Mouse (Mus musculus) intestine, embryonic 15.5 days (tissue): ENCODE results near the gene Aldh16a1. TPM values are rescaled to one million over a fixed set of nuclear protein-coding genes. Genes with fewer than 3 reads are reported as not detected.

Source experiments
- ATAC-seq: fragments of 200-750 bp; cut with Nextera tagmentation; 2 replicates; pipeline ENCODE4 v1.8.0; 2017; ENCODE audit warnings: moderate TSS enrichment, moderate library complexity
- H3K27ac ChIP-seq: fragments of 300-500 bp; sonication (generic); 2 replicates; pipeline ENCODE4 v1.5.1; 2015; ENCODE audit warnings: mild to moderate bottlenecking, inconsistent platforms
- H3K27me3 ChIP-seq: fragments of 300-500 bp; sonication (generic); replicated peaks from 2 replicates; pipeline ENCODE4 v1.6.1; 2015; ENCODE audit warnings: inconsistent platforms
- H3K36me3 ChIP-seq: fragments of 300-500 bp; sonication (generic); 2 replicates; pipeline ENCODE4 v1.6.1; 2015; ENCODE audit warnings: inconsistent platforms
- H3K4me1 ChIP-seq: fragments of 300-500 bp; sonication (generic); replicated peaks from 2 replicates; pipeline ENCODE4 v1.6.1; 2015; ENCODE audit warnings: inconsistent platforms
- H3K4me2 ChIP-seq: fragments of 300-500 bp; sonication (generic); replicated peaks from 2 replicates; pipeline ENCODE4 v1.6.1; 2015; ENCODE audit warnings: mild to moderate bottlenecking, inconsistent platforms
- H3K4me3 ChIP-seq: fragments of 300-500 bp; sonication (generic); replicated peaks from 2 replicates; pipeline ENCODE4 v1.5.1; 2015; ENCODE audit warnings: inconsistent platforms
- H3K9ac ChIP-seq: fragments of 300-500 bp; sonication (generic); 2 replicates; pipeline ENCODE4 v1.6.1; 2015; ENCODE audit warnings: inconsistent platforms
- H3K9me3 ChIP-seq: fragments of 300-500 bp; sonication (generic); 2 replicates; pipeline ENCODE4 v1.6.1; 2016; ENCODE audit warnings: inconsistent platforms
- WGBS: fragments of 180-500 bp; shearing (Covaris S2); methylation state at CpG from one replicate; pipeline ENCODE4 v1.1.7; 2015; 5-methylcytosine and 5-hydroxymethylcytosine counted together
- polyA plus RNA-seq: library from polyadenylated mRNA; unstranded; fragments of >200 nt; fragmentation: Nextera tagmentation; extraction: Ambion mirVana; gene quantifications from 2 replicates; pipeline ENCODE4 v1.2.1, GENCODE M21; 2015

The Aldh16a1 gene
- polyA plus RNA-seq, 1 experiment from 2014 or later, result 79.0 TPM

DNA sequence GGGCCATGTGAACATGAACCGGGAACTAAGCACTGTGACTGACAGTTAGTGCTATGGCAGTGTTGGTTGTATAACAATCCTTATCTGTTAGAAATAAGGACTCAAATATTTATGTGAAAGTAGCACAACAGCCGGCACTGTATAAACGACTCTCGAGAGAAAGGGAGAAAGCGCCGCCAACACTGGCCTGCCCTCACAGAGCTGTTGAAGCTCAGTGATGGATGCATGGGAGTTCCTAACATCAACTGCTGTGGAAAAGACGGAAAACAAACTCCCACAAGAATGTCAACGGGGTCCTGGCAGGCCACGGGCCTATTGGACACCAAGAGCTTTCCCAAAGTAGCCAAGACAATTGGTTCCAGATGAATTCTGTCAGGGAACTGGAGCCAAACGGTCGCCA, 3.1 kb downstream of the Aldh16a1 start:
- Histone ChIP-seq H3K27ac (peak overlapping the region; percentile 79), H3K4me2 (no peak overlapping the region)
- no peak for ATAC-seq

DNA sequence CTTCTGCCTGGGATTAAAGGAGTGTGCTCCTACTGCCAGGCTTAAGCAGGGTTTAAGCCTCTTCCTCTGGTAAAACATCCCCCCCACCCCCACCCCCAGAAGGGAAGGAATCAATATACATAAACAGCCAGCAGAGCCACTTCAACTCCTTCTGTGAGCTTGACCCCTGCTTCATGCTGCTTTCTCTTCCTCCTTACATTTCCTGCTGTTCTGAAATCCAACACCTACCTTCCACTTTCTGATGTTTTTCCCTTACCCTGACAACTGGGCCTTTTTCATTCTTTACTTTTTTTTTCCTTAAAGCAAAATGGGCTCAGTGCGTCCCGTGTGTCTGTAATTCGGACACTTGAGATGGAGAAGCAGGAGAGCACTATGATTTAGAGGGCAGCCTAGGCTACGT, 4.1 kb downstream of the Aldh16a1 start:
- Histone ChIP-seq H3K9me3 (no peaks in the 10 kb centered on the region), H3K4me3 (no peak overlapping the region), H3K4me1 (peaks cover 23% of the 10 kb centered on the region), H3K27ac (peak overlapping the region; percentile 79), H3K36me3 (0 out of 2 replicates have a peak, but pooled peaks cover 12% of the 10 kb centered on the region), H3K9ac (no peak overlapping the region; the same call in 1 of the 2 replicates), H3K27me3 (no peaks in the 10 kb centered on the region), H3K4me2 (no peak overlapping the region)
- no peak for ATAC-seq
- 53% methylated on average over 4 of the region's 4 CpGs for WGBS

More for the DNA sequence above, 3.1 kb downstream of the Aldh16a1 start:
- WGBS, result 42% methylated on average over 11 of the region's 11 CpGs
- Histone ChIP-seq H3K9me3 (no peaks in the 10 kb centered on the region), H3K36me3 (0 out of 2 replicates have a peak, but pooled peaks cover 4% of the 10 kb centered on the region), H3K4me1 (peaks cover 26% of the 10 kb centered on the region), H3K9ac (no peak overlapping the region), H3K27me3 (no peaks in the 10 kb centered on the region), H3K4me3 (no peak overlapping the region)

DNA sequence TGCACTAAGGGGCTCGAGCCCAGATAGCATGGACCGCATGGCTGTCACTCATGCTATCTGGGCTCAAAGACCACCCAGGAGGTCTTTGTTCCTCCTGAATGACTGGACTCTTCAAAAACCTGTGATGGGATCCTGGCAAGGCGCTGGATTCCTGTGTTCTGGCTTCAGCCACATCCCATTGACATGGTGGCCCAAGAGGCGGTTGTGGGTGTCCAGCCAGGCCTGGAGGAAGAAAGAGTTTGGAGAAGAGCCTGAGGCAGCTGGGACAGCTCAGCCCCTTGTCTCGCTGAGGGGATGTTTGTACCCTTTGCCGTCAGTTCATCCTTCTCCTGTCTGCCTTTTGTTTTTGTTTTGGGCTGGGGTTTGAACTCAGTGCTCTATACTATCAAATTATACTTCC, 4.8 kb downstream of the Aldh16a1 start:
- WGBS, result 64% methylated on average over 6 of the region's 6 CpGs
- Histone ChIP-seq H3K36me3 (peaks cover 16% of the 10 kb centered on the region), H3K27ac (peak overlapping the region; percentile 60), H3K9ac (no peak overlapping the region), H3K27me3 (no peaks in the 10 kb centered on the region), H3K4me1 (peaks cover 18% of the 10 kb centered on the region), H3K4me3 (no peak overlapping the region), H3K4me2 (no peak overlapping the region), H3K9me3 (no peaks in the 10 kb centered on the region)
- no peak for ATAC-seq

DNA sequence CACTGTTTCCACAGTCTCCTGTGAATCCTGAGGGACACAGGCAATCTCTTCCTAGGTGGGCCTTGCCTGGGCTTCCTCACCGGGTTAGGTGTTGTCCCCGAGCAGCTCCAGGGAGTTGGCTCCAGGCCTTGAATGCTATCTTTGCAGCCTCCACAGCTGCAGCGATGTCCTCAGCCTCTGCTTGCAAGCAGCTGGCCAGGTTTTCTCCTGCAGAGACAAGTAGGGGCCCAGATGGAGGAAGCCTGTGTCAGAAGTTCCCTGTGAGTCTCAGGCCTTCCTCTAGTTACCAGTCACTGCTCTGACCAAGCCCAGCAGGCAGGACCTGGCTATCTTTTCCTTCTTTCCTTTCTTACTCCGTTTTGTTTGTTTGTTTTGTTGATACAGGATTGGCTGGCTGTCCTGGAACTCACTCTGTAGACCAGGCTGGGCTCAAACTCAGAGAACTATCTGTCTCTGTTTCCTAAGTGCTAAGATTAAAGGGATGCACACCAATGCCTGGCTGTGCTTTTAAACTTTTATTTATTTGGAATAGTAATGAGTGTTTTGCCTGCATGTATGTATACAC, 5.8 kb downstream of the Aldh16a1 start:
- ATAC-seq, result no peak
- H3K36me3 ChIP-seq, result peaks cover 22% of the 10 kb centered on the region
- no peak overlapping the region for H3K4me3 ChIP-seq
- peaks cover 18% of the 10 kb centered on the region for H3K4me1 ChIP-seq
- H3K9ac ChIP-seq, result no peak overlapping the region
- H3K27ac ChIP-seq, result peak overlapping the region; percentile 18; the same call in 1 of the 2 replicates
- H3K27me3 ChIP-seq, result no peaks in the 10 kb centered on the region
- WGBS, result 46% methylated on average over 4 of the region's 4 CpGs
- no peak overlapping the region for H3K4me2 ChIP-seq
- no peaks in the 10 kb centered on the region for H3K9me3 ChIP-seq

DNA sequence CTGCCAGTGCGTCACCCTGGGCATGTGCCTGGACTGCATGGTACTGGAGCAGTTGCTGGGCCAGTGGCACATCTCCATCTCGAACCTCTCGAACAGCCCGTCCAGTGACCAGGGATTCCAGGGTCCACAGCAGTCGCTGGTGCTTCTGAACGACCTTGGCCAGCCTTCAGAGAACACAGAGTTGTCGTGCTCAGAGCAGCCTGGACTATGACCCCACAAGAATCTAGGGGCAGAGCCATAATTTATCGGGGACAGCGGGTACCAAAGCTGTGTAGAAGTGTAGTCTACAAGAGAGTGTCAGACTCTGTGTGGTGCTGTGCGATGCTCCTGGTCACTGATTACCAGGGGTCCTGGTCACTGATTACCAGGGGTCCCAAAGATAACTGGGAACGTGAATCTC, 6.5 kb downstream of the Aldh16a1 start:
- Histone ChIP-seq H3K36me3 (peaks cover 24% of the 10 kb centered on the region), H3K4me3 (no peak overlapping the region), H3K27ac (no peak overlapping the region), H3K4me1 (peaks cover 18% of the 10 kb centered on the region), H3K9ac (no peak overlapping the region), H3K27me3 (no peaks in the 10 kb centered on the region), H3K4me2 (no peak overlapping the region), H3K9me3 (no peaks in the 10 kb centered on the region)
- WGBS, result 69% methylated on average over 11 of the region's 11 CpGs
- peak; percentile 30; the same call in 1 of the 2 replicates for ATAC-seq

DNA sequence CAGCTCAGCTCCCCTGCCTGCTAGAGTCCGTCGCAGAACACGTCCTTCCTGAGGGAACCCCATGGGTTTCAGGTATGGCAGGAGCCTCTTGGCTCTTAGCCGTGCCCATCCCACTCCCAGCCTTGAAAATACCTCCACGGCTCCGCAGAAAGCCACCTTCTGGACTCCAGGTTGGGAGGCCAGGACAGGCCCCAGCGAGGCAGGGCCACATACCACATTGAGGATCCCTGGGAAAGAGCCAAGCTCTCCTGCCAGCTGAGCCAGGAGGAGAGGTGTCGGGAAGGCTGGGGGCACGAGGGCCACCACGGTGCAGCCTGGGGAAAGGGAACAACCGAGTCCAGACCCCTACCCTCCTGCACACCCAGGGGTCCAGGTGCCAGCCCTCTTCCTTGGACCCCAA, 7.1 kb downstream of the Aldh16a1 start:
- Histone ChIP-seq H3K27me3 (no peaks in the 10 kb centered on the region), H3K4me1 (peaks cover 18% of the 10 kb centered on the region), H3K4me2 (no peak overlapping the region), H3K36me3 (peaks cover 29% of the 10 kb centered on the region), H3K9ac (no peak overlapping the region), H3K27ac (no peak overlapping the region), H3K9me3 (no peaks in the 10 kb centered on the region), H3K4me3 (no peak overlapping the region)
- ATAC-seq, result no peak
- 96% methylated on average over 11 of the region's 11 CpGs for WGBS

DNA sequence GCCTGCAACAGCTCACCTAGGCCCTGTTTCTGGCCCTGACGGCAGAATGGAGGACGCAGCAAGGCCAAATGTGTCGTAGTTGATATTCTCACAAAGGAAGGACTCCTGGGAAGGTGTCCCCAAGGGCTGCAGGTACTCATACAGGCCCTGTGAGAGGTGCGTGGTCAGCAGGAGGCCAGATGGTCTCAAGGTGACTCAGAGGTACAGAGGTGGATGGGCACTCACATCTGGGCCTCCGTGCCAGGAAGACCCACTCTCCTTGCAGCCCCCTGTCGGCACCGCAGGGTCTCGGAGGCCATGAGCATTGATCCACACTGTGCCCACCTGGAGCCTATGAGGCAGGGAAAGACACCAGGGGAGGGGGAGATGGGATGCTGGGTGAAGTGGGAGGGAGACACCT, 8.9 kb downstream of the Aldh16a1 start:
- H3K9ac ChIP-seq, result no peak overlapping the region
- H3K4me3 ChIP-seq, result no peak overlapping the region
- ATAC-seq, result no peak
- no peak overlapping the region for H3K4me2 ChIP-seq
- WGBS, result 95% methylated on average over 8 of the region's 8 CpGs
- H3K27ac ChIP-seq, result no peak overlapping the region
- no peaks in the 10 kb centered on the region for H3K27me3 ChIP-seq
- peaks cover 10% of the 10 kb centered on the region for H3K4me1 ChIP-seq
- H3K9me3 ChIP-seq, result no peaks in the 10 kb centered on the region
- peaks cover 31% of the 10 kb centered on the region for H3K36me3 ChIP-seq

DNA sequence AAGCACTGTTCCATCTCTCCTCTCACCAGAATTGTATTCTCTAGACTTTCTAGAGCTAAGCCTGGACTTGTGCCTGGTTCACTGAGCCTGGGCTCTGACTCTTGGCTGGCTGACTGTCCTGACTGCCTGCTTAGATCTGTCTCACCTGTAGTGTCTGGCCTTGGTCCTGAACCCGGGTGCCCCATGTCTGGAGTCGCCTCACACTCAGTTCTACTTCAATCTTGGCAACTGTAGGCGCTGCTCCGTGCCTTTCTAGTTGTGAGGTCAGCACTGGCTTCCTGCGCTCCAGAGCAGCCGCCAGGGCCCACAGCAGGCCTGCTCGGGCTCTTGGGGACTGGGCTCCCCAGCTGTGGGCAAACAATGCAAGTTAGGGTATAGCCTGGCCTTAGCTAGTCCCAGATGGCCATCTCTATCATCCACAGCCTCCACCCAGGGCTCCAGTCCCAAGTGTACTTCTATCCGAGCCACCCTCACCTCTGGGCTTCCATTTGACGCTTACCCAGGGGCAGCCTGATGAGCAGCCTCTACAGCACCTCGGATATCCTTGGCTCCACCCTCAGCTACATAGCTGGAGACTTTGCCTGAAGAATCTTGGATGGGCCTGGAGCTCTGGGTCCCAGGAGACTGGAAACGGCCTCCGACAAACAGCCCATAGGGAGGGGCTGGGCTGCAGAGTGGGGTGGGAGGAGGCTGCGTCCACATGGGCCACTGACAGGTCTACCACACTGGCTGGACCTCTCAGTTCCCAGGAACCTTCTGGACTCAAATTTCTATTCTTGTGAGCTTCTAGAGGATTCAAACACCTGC, 9.8 kb downstream of the Aldh16a1 start:
- Histone ChIP-seq H3K27ac (no peak overlapping the region), H3K9me3 (no peaks in the 10 kb centered on the region), H3K9ac (no peak overlapping the region), H3K4me3 (no peak overlapping the region), H3K27me3 (no peaks in the 10 kb centered on the region), H3K4me1 (peaks cover 9% of the 10 kb centered on the region; the same call in 1 of the 2 replicates), H3K36me3 (peaks cover 31% of the 10 kb centered on the region), H3K4me2 (no peak overlapping the region)
- WGBS, result 82% methylated on average over 13 of the region's 13 CpGs
- ATAC-seq, result no peak

DNA sequence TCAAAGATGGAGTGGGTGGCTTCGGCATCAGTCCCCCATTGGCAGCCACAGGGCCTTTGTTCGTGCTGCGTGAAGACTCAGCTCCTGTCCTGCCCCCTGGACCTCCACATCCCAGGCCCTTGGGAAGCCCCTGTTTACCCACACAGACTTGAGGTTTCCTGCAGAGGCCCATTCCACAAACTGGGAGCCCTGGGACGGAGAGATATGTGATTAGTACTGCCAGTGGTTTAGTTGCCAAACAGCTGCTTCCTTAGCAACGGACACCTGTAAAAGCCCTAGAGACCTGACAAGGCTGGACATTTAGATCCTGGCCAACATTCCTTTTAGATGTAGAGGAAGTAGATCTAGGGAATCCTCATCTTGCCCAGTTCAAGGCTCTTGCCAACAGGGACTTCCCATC, 12.5 kb downstream of the Aldh16a1 start:
- Histone ChIP-seq H3K9me3 (no peaks in the 10 kb centered on the region), H3K4me3 (no peak overlapping the region), H3K27me3 (no peaks in the 10 kb centered on the region), H3K36me3 (peaks cover 31% of the 10 kb centered on the region), H3K27ac (no peak overlapping the region), H3K9ac (no peak overlapping the region), H3K4me2 (no peak overlapping the region), H3K4me1 (no peaks in the 10 kb centered on the region)
- ATAC-seq, result no peak
- WGBS, result 81% methylated on average over 5 of the region's 5 CpGs

DNA sequence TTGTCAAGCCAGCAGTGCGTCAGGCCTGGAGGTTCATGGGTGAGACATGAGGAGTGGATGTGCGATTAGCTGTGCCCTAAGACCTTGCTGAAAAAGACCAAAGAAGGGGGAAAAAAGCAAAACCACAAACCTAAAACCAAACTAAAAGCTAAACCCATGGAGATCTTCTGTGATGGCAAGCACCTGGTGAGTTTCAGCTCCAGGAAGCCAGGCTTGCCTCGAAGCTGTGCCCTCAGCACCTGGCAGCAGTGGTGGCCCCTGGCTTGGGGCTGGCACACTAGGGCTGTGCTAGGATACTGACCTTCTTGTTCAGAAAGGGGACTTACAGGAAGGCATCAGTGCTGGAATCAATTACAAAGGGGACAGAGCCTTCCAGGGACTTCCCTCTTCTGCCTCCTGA, 13.1 kb downstream of the Aldh16a1 start:
- Histone ChIP-seq H3K36me3 (peaks cover 26% of the 10 kb centered on the region), H3K4me1 (no peaks in the 10 kb centered on the region), H3K9me3 (no peaks in the 10 kb centered on the region), H3K4me2 (no peak overlapping the region), H3K9ac (no peak overlapping the region), H3K4me3 (no peak overlapping the region), H3K27me3 (no peaks in the 10 kb centered on the region), H3K27ac (no peak overlapping the region)
- no peak for ATAC-seq
- 80% methylated on average over 3 of the region's 3 CpGs for WGBS

DNA sequence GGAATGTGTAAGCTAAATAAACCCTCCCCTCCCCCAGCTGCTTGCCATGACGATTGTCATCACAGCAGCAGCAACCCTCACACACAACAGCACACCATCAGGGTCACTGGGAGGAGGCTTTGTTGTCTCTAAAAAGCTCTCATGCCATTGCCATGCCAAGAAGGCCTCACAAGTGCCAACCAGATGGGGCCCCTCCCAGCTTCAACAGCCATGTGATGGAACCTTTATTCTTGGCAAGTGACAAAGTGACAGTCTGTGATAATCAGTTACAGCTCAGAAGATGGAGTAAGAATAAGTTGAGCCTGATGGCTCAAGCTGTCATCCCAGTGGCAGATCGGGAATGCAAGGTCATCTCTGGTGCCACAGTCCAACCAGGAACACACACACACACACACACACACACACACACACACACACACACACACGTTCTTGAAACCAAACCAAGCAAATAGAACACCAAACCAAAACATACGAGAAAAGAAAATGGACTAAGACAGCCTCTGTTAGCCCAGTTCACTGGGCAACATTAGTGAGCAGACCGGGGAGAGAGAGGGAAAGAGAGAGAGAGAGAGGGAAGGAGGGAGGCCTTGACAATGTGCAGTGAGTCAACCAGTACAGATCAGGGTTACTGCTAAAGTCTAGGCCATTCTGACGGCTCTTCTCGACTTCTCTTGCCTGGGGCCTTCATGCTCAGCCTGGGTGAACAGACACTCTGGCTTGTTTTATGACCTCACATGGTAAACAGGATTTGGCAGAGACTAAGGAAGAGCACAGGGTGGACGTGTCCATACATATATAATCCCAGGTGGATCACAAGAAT, 14.3 kb downstream of the Aldh16a1 start:
- no peak overlapping the region for H3K9ac ChIP-seq
- WGBS, result 64% methylated on average over 8 of the region's 8 CpGs
- no peaks in the 10 kb centered on the region for H3K9me3 ChIP-seq
- ATAC-seq, result no peak
- peaks cover 16% of the 10 kb centered on the region for H3K36me3 ChIP-seq
- no peak overlapping the region for H3K27ac ChIP-seq
- no peak overlapping the region for H3K4me3 ChIP-seq
- no peaks in the 10 kb centered on the region for H3K27me3 ChIP-seq
- H3K4me2 ChIP-seq, result no peak overlapping the region
- peaks cover 7% of the 10 kb centered on the region for H3K4me1 ChIP-seq

DNA sequence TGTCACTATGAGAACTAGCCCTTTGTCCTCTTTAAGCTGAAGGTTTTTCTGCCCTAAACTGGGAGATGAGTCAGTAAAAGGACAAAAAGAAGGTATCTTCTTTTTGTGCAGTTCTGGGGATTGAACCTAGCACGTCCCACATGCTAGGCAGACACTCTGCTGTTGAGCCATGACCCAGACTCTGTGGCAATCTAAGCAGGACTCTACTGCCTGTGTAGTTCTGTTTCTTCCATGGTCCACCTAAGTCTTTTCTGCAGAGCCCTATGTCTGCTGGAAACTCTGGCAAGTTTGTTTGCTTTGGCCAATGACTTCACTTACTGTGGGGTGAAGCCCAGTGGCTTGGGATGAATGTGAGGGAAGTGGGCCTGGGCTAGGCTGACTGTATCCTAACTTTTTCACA, 16.0 kb downstream of the Aldh16a1 start:
- Histone ChIP-seq H3K4me3 (no peak overlapping the region), H3K27me3 (no peaks in the 10 kb centered on the region), H3K9ac (no peak overlapping the region), H3K36me3 (0 out of 2 replicates have a peak, but pooled peaks cover 8% of the 10 kb centered on the region), H3K27ac (no peak overlapping the region), H3K4me2 (no peak overlapping the region), H3K9me3 (no peaks in the 10 kb centered on the region), H3K4me1 (peaks cover 9% of the 10 kb centered on the region)
- 74% methylated on average over 1 of the region's 1 CpGs for WGBS
- ATAC-seq, result no peak
